Mouse (Mus musculus): Measurements from ENCODE around the gene Oas1a.
"Not testable (repeated sequence)": the region's sequence is repeated elsewhere in the genome, so short reads cannot be mapped to it uniquely, and the experiment has no call there.

The Oas1a gene

DNA sequence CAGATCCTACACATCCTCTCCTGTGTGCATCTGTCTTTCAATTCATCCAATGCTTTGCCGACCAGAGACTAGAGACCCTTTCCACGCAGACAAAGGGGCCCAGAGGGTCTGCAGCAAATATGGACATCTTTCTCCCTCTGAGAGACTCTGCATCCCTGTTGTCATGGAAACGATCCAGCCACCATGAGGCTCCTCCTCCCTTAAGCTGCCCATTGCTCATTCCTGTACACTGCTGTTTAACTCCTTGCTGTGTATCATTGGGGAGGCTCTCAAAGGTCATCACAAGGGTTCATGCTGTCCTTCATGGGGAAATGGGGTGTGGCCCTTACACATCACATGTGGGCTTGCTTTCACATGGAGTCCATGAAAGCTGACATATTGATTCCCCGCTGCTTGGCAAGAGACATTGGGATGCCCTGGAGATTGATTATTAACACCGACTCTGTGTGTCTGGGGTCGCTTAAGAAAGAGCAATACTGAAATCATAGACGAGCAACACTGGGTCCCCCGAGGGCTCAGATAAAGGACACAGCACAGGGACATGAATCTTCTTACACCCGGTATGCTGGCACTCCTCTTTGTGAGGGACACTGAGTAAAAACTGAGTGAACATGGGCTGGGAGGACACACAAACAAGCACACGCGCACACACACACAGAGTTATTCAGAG lies 12.0 kb downstream of the Oas1a start:
- no peak for TF ChIP-seq GATA4 (IDR thresholded peaks at IDR 0.05; ENCODE audit: insufficient replicate concordance, low read length)

DNA sequence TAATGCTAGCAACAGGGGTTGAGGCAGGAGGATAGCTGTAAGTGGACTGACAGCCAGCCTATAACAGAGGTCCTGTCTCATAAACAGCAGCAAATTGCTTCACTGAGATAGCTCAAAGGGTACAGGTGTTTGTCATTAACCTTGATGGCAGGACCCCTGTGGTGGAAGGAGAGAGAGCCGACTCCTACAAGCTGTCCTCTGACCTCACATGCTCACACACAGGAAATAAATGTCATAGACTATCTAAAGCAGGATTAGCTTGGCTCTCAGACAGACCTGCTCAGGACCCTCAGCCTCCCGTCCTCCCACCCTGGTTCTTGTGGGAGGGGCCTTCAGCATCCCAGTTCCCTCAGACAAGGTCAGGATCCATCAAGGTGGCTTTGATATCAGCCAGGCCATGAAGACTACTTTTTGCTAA lies 15.1 kb downstream of the Oas1a start:
- no peak for TF ChIP-seq GATA4 (IDR thresholded peaks at IDR 0.05; ENCODE audit: insufficient replicate concordance, low read length)

DNA sequence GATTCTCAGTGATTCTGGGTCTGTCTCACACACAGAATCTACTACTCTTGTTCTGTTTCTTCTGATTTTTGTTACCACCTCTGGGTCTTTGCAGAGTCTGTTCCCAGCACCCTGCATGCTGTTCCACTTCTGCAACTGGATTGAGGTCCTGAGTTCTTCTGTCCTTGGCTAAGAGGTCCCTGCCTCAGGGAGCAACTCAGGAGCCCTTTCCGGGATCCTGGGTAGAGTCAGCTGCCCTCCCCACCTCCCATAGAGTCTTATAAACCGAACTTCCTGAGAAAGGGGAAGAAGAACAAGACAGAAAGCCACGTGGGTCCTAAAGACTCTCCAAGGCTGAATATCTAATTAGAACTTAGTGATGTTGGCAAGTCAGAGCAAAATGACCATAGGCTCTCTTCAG lies 16.3 kb downstream of the Oas1a start:
- no peak for TF ChIP-seq GATA4 (IDR thresholded peaks at IDR 0.05; ENCODE audit: insufficient replicate concordance, low read length)

DNA sequence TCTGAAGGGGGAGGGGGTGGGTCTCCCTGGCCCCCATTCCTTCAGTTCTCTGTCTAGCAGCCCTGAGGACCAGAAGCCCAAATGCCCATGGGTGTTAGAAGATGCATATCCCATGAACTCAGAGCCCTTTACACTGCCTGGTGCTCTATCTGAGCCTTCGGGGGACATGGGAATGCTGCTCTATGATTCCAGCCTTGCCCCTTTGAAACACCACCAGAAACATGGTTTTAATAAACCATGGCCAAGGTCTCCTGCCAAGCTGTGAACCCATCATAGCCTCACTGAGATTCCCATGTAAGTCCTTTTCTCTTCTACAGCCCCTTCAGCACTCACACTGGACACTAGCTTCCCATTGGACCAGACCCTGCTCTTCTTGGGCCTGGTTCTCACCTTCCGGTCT lies 17.3 kb downstream of the Oas1a start:
- no peak for TF ChIP-seq GATA4 (IDR thresholded peaks at IDR 0.05; ENCODE audit: insufficient replicate concordance, low read length)

DNA sequence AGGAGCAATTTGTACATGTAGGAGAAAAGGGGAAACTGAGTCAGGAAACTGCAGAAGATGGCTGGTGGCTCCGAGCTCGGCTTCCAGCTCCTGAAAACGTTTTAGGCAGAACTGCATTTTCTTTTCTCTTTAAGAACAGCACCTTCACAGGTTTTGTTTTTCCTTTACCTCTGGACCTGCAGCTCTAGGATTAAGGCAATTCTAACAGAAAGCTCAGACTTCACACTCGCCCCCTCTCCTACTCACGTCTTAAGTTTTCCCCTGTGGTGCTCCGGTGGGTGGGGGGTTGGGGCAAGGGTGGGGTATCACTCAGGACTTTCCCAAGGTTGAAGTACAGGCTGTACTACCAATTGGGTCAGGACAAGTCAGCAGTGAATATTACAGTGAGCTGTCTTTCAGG lies 19.5 kb downstream of the Oas1a start:
- TF ChIP-seq GATA4 (IDR thresholded peaks at IDR 0.05; ENCODE audit: insufficient replicate concordance, low read length) = no peak

DNA sequence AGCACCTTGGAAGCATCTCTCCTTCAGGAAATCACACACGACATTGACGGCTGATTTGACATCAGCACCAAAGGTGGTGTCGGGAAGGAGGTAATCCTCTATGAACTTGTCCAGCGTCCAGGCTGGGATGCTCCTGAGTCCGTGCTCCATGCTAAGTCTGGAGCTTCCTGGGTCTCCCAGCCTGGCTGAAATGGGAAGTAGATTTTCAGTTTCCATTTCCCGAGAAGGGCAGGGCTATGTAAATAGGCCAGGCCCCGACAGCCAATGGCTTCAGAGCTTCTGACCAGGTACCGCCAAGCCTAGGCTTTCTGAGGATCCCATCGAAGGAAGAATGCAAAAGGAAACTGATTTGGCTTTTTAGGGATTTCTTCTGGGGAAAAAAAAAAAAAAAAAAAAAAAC lies 19.9 kb downstream of the Oas1a start, which contains the start of gene Oas1g:
Oas1g (minus strand) TSS at position 201 of the 400 bp plus-strand sequence.
- not testable (repeated sequence) for TF ChIP-seq GATA4 (IDR thresholded peaks at IDR 0.05; ENCODE audit: insufficient replicate concordance, low read length)

DNA sequence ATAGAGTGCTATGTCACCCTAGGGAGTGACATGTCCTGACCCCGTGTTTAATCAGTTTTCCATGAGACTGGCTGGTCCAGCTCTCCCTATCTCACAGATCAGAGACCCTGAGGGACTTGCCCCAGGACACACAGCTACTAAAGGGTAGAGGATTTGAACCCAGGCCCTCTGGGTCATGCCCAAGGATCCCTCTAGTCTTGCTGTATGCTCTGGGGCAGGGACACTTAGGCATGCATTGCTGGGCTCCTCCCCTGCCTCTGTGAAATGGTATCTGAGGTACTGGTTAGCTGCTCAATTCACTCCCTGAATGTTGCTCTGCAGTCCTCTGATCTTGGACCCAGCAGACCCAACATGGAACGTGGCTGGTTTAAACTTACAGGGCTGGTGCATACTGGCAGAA lies 35.9 kb downstream of the Oas1a start:
- TF ChIP-seq GATA4 (IDR thresholded peaks at IDR 0.05; ENCODE audit: insufficient replicate concordance, low read length) = no peak

DNA sequence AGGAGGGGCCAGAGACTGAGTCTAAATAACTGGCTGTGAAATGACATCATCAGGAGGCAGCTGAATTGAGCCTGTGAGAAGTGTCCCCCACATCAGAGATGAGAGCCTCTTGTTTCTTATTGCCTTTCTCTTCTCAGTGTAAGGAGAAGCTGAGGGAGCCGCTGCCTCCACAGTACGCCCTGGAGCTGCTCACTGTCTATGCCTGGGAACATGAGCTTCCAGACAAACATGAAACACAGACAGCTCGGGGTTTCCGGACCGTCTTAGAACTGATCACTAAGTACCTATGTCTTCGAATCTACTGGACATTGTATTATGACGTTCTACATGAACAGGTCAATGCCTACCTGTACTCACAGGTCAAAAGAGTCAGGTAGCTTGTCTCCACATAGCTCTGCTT lies 36.5 kb downstream of the Oas1a start:
- no peak for TF ChIP-seq GATA4 (IDR thresholded peaks at IDR 0.05; ENCODE audit: insufficient replicate concordance, low read length)

DNA sequence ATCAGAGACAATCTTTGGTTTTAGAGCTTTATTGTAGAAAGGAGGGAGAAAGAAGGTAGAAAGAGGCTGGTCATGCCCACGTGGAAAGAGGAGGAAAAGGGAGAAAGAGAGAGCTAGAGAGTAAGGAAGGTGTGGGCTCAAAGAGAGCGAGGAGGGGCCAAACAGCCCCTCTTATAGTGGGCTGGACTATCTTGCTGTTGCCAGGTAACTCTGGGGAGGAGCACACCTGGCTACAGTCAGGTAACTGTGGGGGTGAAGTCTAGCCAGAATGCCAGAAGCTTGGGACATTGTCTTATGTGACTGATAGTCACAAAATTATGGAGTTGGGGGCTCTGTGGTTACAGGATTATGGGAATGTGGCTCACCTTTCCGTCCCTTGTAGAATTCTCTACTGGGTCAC lies 37.2 kb downstream of the Oas1a start:
- no peak for TF ChIP-seq GATA4 (IDR thresholded peaks at IDR 0.05; ENCODE audit: insufficient replicate concordance, low read length)

DNA sequence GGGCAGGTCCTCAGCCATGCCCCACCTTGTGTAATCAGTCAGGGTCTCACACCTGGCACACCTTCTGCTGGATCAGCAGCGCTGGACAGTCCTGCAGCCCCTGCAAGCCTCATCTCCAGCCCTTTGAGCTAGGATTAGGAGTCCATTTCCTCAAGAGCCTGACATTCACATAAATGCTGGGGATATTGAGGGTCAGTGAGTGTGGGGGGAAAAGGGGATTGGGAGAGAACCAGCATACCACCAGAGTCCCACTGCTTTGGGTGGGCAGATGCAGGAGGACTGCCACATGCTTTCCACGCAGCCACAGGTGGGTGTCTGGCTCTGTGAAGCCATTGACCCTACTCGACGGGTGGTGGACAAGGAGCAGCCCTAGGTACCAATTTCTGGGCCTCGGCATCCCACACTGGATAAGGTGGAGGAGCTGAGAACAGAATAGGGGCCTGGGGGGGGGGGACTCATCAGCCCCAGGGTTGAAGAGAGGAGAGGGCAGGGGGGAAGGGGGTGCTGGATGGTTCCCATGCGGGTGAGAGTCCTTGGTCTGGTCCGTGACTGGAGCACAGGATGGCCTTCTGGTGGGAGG lies 37.8 kb downstream of the Oas1a start:
- TF ChIP-seq GATA4 (IDR thresholded peaks at IDR 0.05; ENCODE audit: insufficient replicate concordance, low read length) = no peak

DNA sequence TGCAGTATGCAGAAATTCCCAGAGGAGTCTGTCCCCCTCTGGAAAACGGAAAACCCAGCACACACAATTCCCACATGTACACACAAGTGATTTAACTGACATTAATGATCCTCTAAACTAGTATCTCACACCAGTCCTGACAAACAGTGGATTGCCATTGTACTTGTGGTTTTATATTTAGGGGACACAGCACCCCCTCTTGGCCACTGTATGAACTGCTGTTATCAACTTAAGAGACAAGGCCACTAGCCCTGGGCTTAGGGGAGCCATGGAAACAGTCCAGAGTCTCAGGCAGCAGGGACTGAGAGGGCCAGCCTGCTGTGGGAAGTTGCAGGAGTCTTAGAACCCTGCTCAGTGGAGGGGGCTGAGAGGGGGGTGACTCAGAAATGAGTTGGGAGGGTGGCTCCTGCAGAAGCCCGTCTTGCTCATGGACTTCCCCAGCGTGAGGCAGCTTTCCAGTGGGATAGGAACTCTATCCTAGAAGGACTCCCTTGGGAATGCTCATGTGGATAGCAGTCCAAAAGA lies 41.9 kb downstream of the Oas1a start:
- TF ChIP-seq GATA4 (IDR thresholded peaks at IDR 0.05; ENCODE audit: insufficient replicate concordance, low read length) = no peak

DNA sequence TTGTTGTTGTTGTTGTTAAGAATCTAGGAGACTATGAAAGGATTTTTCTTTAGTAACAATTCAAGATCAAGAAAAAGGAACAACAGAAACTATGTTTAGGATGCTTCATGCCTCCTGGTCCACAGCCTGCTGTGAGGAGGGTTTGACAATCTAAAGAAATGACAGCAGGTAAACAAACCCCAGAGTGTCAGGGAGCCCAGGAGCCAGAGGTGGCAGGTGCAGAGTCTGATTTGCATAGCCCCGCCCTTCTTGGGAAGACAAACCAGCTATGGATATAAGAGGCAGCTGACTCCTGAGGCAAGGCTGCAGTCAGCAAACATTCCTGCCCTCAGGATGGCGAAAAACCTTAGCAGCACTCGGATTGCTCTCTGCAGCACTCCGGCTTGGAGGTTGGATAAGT lies 46.2 kb downstream of the Oas1a start, which contains the start of gene Oas1h:
Oas1h (plus strand) TSS at position 301 of the 400 bp plus-strand sequence.
- TF ChIP-seq GATA4 (IDR thresholded peaks at IDR 0.05; ENCODE audit: insufficient replicate concordance, low read length) = no peak

DNA sequence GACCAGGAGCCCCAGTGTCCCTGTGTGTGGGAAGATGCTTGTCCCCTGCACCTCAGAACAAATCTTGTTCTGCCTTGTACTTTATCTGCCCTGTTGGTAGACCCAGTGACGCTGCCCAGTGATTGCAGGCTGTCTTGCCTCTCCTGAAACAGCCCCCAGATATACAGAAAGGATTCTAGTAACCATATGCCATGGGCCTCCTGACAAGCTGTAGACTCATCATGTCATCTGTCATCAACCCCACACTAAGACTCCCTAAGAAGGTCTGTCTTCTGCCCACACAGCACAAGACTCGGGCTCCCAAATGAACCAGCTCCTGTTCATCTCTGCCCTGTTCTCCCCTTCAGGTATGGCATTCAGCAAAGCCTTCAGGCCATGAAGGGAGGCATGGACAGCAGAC lies 48.1 kb downstream of the Oas1a start:
- no peak for TF ChIP-seq GATA4 (IDR thresholded peaks at IDR 0.05; ENCODE audit: insufficient replicate concordance, low read length)

DNA sequence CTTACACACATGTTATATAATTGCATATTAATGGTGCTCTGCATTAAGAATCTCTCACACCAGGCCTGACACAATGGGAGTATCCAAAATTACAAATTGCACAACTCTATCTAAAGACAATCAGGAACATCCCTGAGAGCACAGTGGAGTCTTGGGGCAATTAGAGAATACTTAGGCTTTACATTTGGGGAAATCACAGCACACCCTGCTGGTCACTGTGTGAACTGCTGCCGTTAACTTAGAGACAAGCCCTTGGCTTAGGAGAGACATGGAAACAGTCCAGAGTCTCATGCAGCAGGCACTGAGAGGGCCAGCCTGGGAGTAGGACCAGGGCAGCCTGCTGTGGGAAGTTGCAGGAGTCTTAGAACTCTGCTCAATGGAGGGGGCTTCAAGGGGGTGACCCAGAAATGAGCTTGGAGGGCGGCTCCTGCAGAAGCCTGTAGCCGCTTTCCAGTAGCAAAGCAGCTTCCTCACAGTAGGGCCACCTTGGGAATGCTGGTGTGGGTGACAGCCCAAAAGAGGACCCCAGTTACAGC lies 57.7 kb downstream of the Oas1a start:
- TF ChIP-seq GATA4 (IDR thresholded peaks at IDR 0.05; ENCODE audit: insufficient replicate concordance, low read length) = no peak

DNA sequence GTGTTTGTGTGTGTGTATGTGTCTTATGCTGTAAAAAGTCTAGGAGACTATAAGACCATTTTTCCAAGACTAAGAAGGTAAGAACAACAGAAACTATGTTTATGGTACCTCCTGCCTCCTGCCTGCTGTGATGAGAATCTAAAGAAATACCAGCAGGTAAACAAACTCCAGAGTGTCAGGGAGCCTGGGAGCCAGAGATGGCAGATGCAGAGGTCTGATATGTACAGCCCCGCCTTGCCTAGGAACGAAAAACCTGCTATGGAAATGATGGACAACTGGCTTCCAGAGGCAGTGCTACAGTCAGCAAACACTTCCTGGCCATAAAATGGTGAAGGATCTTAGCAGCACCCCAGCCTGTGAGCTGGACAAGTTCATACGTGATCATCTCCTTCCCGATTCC lies 60.3 kb downstream of the Oas1a start, which contains the start of gene Oas1f:
Oas1f (plus strand) TSS at position 301 of the 400 bp plus-strand sequence.
- TF ChIP-seq GATA4 (IDR thresholded peaks at IDR 0.05; ENCODE audit: insufficient replicate concordance, low read length) = no peak

All from liver, adult (tissue).